ENCODE assay signal across 23 mouse cellular contexts in the genomic region with DNA sequence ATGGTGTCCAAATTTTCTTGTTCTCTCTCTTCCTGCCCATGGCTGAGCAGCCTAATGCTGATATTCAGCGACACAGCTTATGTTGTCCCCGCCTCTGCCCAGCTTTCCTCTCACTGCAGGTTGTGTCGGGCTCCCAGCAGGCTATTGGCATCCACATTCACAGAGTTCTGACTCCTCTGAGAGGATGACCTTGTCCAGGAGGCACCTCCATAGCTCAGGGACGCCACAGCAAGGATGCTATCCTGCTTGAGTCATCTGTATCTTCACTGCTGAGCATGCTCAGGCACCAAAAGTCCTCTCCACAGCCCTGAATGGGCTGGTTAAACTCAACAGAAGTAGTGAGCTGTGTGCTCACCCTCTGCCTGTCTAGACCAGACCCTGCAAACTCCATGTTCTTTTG. TPM values are rescaled to one million over a fixed set of nuclear protein-coding genes. Genes with fewer than 3 reads are reported as not detected.
"Had no signal": no experiment of that assay in that cellular context is flagged by ENCODE, and none has a peak within 500 bp of the region (broad histone marks: within the 10 kb centered on the region; RNA-seq: fewer than 3 reads in every experiment).

No protein-coding gene starts in this region.

- H3K4me1 ChIP-seq: midbrain, embryonic 13.5 days; midbrain, embryonic 15.5 days; neural tube, embryonic 12.5 days; stomach, embryonic 15.5 days had no signal

- H3K27ac ChIP-seq: macrophage; midbrain, embryonic 13.5 days; midbrain, embryonic 15.5 days; neural tube, embryonic 12.5 days; stomach, embryonic 15.5 days; stomach, postnatal 0 days had no signal

- DNase-seq: liver, postnatal 0 days; lung, embryonic 14.5 days; lung, postnatal 10 days; right cerebral cortex, postnatal 14 days; thymus, adult 2 months; thymus, postnatal 25 days; thymus, postnatal 4 days had no signal

- H3K9me3 ChIP-seq: midbrain, embryonic 13.5 days; midbrain, embryonic 15.5 days; neural tube, embryonic 12.5 days; stomach, embryonic 15.5 days had no signal

- H3K27me3 ChIP-seq: midbrain, embryonic 13.5 days; midbrain, embryonic 15.5 days; neural tube, embryonic 12.5 days; stomach, embryonic 15.5 days had no signal

- H3K4me2 ChIP-seq: lung, embryonic 14.5 days; midbrain, embryonic 11.5 days; midbrain, embryonic 13.5 days; midbrain, embryonic 15.5 days; neural tube, embryonic 12.5 days; stomach, embryonic 15.5 days had no signal

- H3K9ac ChIP-seq: liver, postnatal 0 days; lung, embryonic 14.5 days; midbrain, embryonic 13.5 days; midbrain, embryonic 15.5 days; neural tube, embryonic 12.5 days; stomach, embryonic 15.5 days had no signal

- H3K4me3 ChIP-seq: megakaryocyte, embryonic 14.5 days; midbrain, embryonic 13.5 days; midbrain, embryonic 15.5 days; neural tube, embryonic 12.5 days; stomach, embryonic 15.5 days had no signal

- H3K36me3 ChIP-seq: midbrain, embryonic 13.5 days; midbrain, embryonic 15.5 days; neural tube, embryonic 12.5 days; stomach, embryonic 15.5 days had no signal

- ATAC-seq: liver, postnatal 0 days; midbrain, embryonic 13.5 days; midbrain, embryonic 15.5 days had no signal

RNA-seq across cellular contexts. Expression of a gene that starts 18.8 kb away (rescaled TPM):
- total RNA-seq: megakaryocyte progenitor cell, adult 5-6 weeks; midbrain, postnatal 0 days; neutrophil, adult 5-6 weeks had no signal
- polyA plus RNA-seq: macrophage; midbrain, embryonic 11.5 days; midbrain, embryonic 13.5 days; midbrain, embryonic 15.5 days; midbrain, postnatal 0 days; neural tube, embryonic 12.5 days; neural tube, embryonic 14.5 days; spleen, adult 2 months; stomach, embryonic 15.5 days; stomach, postnatal 0 days; thymus, adult 2 months; urinary bladder, adult 2 months had no signal

RNA-seq across cellular contexts. Expression of a gene that starts 29.2 kb away (rescaled TPM):
- polyA plus RNA-seq: testis, adult 2 months had no signal

RNA-seq across cellular contexts. Expression of a gene that starts 41.6 kb away (rescaled TPM):
- total RNA-seq: megakaryocyte progenitor cell, adult 5-6 weeks; monocyte, adult 5-6 weeks; neutrophil, adult 5-6 weeks had no signal
